Mouse (Mus musculus) stomach, postnatal 0 days (tissue): ENCODE measurements at regions not wholly inside any gene's neighbourhood (a gene's known extent, or its start where the extent isn't known, plus 50 kb on each side); places are given as distances from the start of the nearest gene placed in this dataset.

ENCODE experiments used
- ATAC-seq: fragments of 200-750 bp; cut with Nextera tagmentation; 2 replicates; pipeline ENCODE4 v1.8.0; 2017; ENCODE audit not compliant: low FRiP score, low TSS enrichment
- DNase-seq: peaks from one replicate; pipeline ENCODE4 v3.0.0-alpha.2; 2016; ENCODE audit warnings: low spot score
- H3K27ac ChIP-seq: fragments of 300-500 bp; sonication (generic); replicated peaks from 2 replicates; pipeline ENCODE4 v1.5.1; 2014; ENCODE audit warnings: mild to moderate bottlenecking, control low read depth
- H3K27me3 ChIP-seq: fragments of 300-500 bp; sonication (generic); 2 replicates; pipeline ENCODE4 v1.6.1; 2014; ENCODE audit warnings: low read length; ENCODE audit not compliant: control insufficient read depth, insufficient read depth
- H3K36me3 ChIP-seq: fragments of 300-500 bp; sonication (generic); 2 replicates; pipeline ENCODE4 v1.6.1; 2014; ENCODE audit warnings: low read length, mixed read lengths; ENCODE audit not compliant: control insufficient read depth, insufficient read depth
- H3K4me1 ChIP-seq: fragments of 300-500 bp; sonication (generic); replicated peaks from 2 replicates; pipeline ENCODE4 v1.6.1; 2014; ENCODE audit warnings: antibody characterized with exemption; ENCODE audit not compliant: control insufficient read depth, insufficient read depth
- H3K4me2 ChIP-seq: fragments of 300-500 bp; sonication (generic); replicated peaks from 2 replicates; pipeline ENCODE4 v1.6.1; 2014; ENCODE audit warnings: low read depth, mild to moderate bottlenecking, control low read depth, moderate library complexity
- H3K4me3 ChIP-seq: fragments of 300-500 bp; sonication (generic); 2 replicates; pipeline ENCODE4 v1.5.1; 2014; ENCODE audit warnings: low read depth, low read length, control low read depth
- H3K9ac ChIP-seq: fragments of 300-500 bp; sonication (generic); 2 replicates; pipeline ENCODE4 v1.6.1; 2014; ENCODE audit warnings: mild to moderate bottlenecking, low read length, control low read depth, mixed read lengths
- H3K9me3 ChIP-seq: fragments of 300-500 bp; sonication (generic); 2 replicates; pipeline ENCODE4 v1.6.1; 2016; ENCODE audit warnings: low read length; ENCODE audit not compliant: control insufficient read depth
- CTCF ChIP-seq: IDR thresholded peaks from 2 replicates; pipeline ENCODE4 v1.5.1; 2016; ENCODE audit warnings: antibody characterized with exemption, low read depth, mild to moderate bottlenecking, moderate library complexity
- EP300 ChIP-seq: optimal IDR thresholded peaks from 2 replicates; pipeline ENCODE3; 2016; ENCODE audit warnings: antibody characterized with exemption
- WGBS: fragments of 180-500 bp; shearing (Covaris S2); extraction: QIAGEN DNeasy Blood & Tissue Kit; methylation state at CpG from one replicate; pipeline ENCODE4 v1.1.7; 2014; 5-methylcytosine and 5-hydroxymethylcytosine counted together

- H3K9me3 ChIP-seq: no peaks in the 10 kb centered on the region
- H3K36me3 ChIP-seq: no peaks in the 10 kb centered on the region
- no peak for ATAC-seq
- WGBS: 46% methylated on average over 3 of the region's 3 CpGs
- H3K4me3 ChIP-seq: no peak overlapping the region
- H3K27ac ChIP-seq: no peak overlapping the region
- no peak for DNase-seq
- no peaks in the 10 kb centered on the region for H3K27me3 ChIP-seq
- no peak overlapping the region for H3K9ac ChIP-seq
- no peaks in the 10 kb centered on the region for H3K4me1 ChIP-seq
- H3K4me2 ChIP-seq: no peak overlapping the region
- TF ChIP-seq CTCF (no peak), EP300 (no peak)
Observed at GRCm38 (mm10) chr12:77143958-77144357, 94.0 kb upstream of the Fut8 start.

DNA sequence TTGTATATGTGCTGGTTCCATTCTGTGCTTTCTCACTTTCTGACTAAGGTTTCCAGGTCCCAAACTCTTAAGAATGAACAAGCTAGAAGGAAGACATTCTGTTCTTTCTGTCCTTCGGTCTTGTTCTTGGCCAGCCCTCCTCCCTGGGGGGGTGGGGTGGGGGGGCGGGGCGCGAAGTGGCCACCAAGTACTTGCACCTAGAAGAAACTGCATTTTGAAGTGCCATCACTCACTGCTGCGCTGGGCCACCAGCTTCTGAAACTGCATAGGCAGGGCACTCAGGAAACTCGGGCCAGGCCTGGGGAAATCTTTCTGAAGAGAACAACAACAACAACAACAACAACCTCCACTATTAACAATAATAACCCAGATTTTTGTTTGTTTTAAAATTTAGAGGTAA, 94.4 kb upstream of the Fut8 start:
- Histone ChIP-seq H3K9me3 (no peaks in the 10 kb centered on the region), H3K4me1 (no peaks in the 10 kb centered on the region), H3K27ac (no peak overlapping the region), H3K9ac (no peak overlapping the region), H3K36me3 (no peaks in the 10 kb centered on the region), H3K4me2 (no peak overlapping the region), H3K27me3 (no peaks in the 10 kb centered on the region), H3K4me3 (no peak overlapping the region)
- DNase-seq (no peak), ATAC-seq (no peak)
- WGBS: 53% methylated on average over 6 of the region's 6 CpGs
- TF ChIP-seq EP300 (no peak), CTCF (no peak)

DNA sequence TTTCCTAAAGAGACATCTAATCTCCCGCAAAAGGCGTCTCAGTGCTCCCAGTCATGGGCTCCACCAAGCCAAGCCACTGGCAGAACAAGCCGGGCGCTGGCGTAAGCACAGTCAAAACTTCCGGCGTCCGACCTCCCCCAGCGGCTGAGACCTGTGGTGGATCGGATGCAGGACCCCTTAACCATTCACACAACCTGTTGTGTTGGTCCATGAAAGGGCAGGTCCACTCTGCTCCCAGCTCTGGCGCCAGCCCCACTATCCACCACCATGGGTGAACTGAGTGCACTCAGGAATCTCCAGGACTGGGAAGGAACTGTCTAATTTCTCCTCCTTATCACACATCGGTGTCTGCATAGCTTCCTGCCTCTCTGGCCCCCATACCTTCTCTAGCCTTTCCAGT, 94.8 kb upstream of the Fut8 start:
- Histone ChIP-seq H3K4me3 (no peak overlapping the region), H3K9me3 (no peaks in the 10 kb centered on the region), H3K36me3 (no peaks in the 10 kb centered on the region), H3K27me3 (no peaks in the 10 kb centered on the region), H3K27ac (no peak overlapping the region), H3K9ac (no peak overlapping the region), H3K4me1 (no peaks in the 10 kb centered on the region), H3K4me2 (no peak overlapping the region)
- no peak for TF ChIP-seq CTCF
- TF ChIP-seq EP300: no peak
- DNase-seq: no peak
- 87% methylated on average over 12 of the region's 12 CpGs for WGBS
- no peak for ATAC-seq

GRCm38 (mm10) chr12:77142224-77142623, 95.7 kb upstream of the Fut8 start:
- H3K36me3 ChIP-seq: no peaks in the 10 kb centered on the region
- no peaks in the 10 kb centered on the region for H3K9me3 ChIP-seq
- no peak for DNase-seq
- H3K4me3 ChIP-seq: no peak overlapping the region
- H3K27me3 ChIP-seq: no peaks in the 10 kb centered on the region
- 91% methylated on average over 4 of the region's 4 CpGs for WGBS
- TF ChIP-seq EP300 (no peak), CTCF (no peak)
- H3K4me1 ChIP-seq: no peaks in the 10 kb centered on the region
- no peak overlapping the region for H3K4me2 ChIP-seq
- ATAC-seq: no peak
- H3K27ac ChIP-seq: no peak overlapping the region
- no peak overlapping the region for H3K9ac ChIP-seq

GRCm38 (mm10) chr12:77141260-77142201, 96.4 kb upstream of the Fut8 start:
- no peaks in the 10 kb centered on the region for H3K27me3 ChIP-seq
- no peak overlapping the region for H3K9ac ChIP-seq
- no peak for TF ChIP-seq CTCF
- no peak for TF ChIP-seq EP300
- H3K27ac ChIP-seq: no peak overlapping the region
- H3K4me3 ChIP-seq: no peak overlapping the region
- no peak for DNase-seq
- 69% methylated on average over 8 of the region's 8 CpGs for WGBS
- no peaks in the 10 kb centered on the region for H3K36me3 ChIP-seq
- no peak overlapping the region for H3K4me2 ChIP-seq
- no peaks in the 10 kb centered on the region for H3K9me3 ChIP-seq
- H3K4me1 ChIP-seq: no peaks in the 10 kb centered on the region
- ATAC-seq: no peak

- H3K4me2 ChIP-seq: no peak overlapping the region
- DNase-seq: no peak
- no peaks in the 10 kb centered on the region for H3K27me3 ChIP-seq
- no peaks in the 10 kb centered on the region for H3K9me3 ChIP-seq
- ATAC-seq: no peak
- H3K4me1 ChIP-seq: no peaks in the 10 kb centered on the region
- TF ChIP-seq CTCF (no peak), EP300 (no peak)
- H3K9ac ChIP-seq: no peak overlapping the region
- H3K36me3 ChIP-seq: no peaks in the 10 kb centered on the region
- no peak overlapping the region for H3K4me3 ChIP-seq
- WGBS: 63% methylated on average over 6 of the region's 6 CpGs
- H3K27ac ChIP-seq: no peak overlapping the region
Observed at GRCm38 (mm10) chr12:77140656-77141055, 97.3 kb upstream of the Fut8 start.
